Mouse (Mus musculus) CD8-positive naive resting alpha-beta T cell, adult 2 months (primary cell): Measurements from ENCODE around the gene Prlr.

ENCODE experiments used
- DNase-seq, 2 experiments: peaks; one replicate each; pipeline ENCODE4 v3.0.0; 2022; ENCODE audit warnings: low read depth in 2 of 2, low spot score in 2 of 2

Prlr gene

DNA sequence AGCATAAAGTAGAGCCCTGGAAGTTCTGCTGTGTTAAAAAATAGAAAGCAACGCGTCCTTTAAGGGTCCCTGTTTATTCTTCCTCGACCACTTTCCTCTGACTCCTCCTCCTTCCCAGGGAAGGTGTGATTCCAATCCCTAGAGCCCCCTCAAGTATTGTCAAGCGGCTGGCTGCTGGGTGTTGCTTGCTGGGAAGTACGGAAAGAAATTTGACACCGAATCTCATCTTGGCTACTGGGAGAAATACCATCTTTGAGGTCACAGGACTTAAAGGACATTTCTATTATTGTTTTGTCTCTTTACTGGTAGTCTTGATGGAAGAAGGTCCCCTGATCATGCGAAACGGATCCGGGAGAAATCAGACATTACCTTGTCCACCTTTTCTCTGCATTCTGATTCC lies at the start of gene Prlr:
Gene Prlr, plus strand, starts transcription at position 156 of the 400 bp plus-strand sequence.
- no peak for DNase-seq

DNA sequence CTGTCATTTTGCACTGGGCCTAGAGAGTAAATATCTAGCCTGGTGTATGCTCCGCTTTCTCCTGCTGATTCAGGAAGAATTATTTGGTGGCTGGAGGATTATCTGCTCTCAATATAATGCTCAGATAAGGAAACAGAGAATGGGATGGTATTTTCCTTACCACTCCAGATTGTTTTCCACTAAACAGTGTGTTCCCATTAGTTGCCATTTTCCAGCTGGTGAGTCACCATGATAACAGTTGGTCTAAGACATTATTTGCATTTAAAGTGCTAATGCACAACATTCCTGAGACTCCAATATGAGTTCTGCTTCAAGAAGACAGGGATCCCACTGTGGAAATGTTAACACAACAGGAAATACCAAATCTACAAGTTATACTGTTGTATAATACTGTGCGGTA lies 43.3 kb upstream of the Prlr start:
- DNase-seq = no peak

DNA sequence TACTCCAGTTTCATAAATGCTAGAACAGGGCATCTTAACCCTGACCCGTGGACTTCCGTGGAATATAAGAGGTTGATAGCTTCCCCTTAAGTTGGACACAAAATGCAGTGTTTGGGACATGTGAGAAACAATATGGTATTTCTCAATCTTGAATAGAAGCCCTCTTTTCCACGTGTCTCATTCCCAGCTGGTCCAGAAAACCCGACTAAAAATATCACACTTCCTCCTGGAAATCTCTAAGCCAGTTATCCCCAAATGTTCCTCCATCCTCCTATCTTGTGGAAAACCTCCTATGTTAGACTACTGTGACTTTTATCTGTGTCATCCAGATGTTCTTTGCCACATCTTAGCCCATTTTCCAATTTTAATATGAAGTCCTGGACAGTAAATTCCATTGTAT lies 42.1 kb upstream of the Prlr start:
- no peak for DNase-seq

DNA sequence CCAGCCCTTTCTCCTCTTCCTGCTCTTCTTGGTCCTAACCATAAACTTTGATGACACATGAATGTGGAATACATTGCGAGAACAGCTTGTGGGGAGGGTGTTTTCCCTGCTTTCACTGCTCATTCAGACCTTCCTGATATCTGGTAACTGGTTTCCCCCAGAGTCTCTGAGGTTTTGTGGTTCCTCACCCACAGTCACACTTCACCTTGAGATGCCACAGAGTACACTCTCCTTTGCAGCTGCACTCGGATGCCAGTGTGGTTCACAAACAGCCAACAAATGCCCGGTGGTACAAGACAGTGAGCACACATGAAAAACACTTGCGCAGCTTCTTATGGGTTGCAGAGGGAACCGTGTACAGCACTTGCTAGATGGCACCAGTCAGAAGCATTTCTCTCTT lies 32.5 kb upstream of the Prlr start:
- DNase-seq = no peak

DNA sequence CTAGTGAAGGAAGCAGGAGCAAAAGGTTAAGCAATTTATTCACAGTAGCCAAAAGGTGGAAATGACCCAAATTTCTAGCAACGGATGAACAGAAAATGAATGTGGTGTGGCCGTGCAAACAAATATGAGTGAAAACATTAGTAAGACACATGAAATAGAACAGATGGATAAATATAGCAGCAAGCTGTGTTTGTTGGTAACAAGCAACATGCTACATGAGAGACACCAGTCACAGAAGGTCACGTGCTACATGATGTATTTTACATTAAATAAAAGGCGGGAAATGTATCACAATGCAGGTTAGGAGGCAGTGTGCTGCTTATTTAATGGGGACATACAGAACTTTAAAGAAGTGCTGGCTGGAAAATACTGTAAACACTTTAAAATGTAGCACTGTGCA lies 28.8 kb upstream of the Prlr start:
- no peak for DNase-seq

DNA sequence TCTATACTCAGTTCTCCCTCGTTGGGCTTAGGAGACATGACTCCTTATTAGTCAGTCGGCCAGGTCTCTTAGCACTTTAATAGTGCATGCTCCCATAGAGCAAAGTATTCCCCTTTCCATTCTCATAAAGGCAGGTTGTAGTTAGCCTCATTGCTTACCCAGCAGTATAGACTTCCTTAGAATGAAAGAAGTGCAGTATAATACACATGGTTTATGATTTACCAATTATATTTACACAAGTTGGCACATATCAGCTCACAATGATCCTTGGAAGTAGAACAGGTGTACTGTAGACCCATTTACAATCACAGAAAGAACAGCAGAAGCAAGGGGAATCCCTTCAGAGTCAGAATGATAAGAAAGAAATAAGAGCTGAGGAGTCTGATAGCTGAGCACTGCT lies 16.4 kb upstream of the Prlr start:
- no peak for DNase-seq

DNA sequence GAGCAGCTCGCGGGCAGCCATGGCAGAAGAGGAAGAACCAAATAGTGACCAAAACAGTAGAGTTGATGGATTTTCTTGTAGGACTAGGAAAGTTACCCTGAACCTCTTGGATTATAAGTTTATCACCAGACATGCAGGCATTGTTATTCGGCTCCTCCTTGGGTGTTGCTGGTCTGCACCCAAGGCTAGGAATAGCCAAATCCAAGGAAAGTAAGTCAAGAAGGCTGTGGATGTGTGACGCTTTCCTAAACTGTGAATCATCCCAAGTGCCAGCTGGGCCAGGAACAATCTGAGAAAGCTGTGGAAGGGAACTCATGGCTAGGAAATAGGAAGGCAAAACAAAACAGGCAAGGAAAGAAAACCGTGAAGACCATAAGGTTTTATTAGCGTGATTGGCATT lies 2.0 kb upstream of the Prlr start:
- no peak for DNase-seq

DNA sequence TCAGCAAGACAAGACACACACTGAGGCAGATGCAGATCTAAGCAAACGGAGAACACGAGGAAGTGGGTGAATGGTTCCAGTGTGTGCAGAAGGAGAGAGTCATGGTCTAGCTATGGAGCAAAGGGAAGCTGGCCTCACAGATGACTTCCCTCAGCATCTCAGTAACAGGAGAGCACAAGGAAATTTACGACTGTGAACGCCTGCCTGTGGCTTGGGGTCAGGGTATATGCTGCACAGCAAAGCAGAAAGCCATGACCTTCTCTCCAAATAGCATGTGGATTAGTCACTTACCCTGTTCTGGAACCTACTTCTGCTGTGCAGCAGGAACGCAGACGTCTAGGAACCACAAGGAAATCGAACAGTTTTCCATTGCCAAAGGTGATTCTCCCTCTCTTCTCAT lies 1.4 kb upstream of the Prlr start:
- no peak for DNase-seq

DNA sequence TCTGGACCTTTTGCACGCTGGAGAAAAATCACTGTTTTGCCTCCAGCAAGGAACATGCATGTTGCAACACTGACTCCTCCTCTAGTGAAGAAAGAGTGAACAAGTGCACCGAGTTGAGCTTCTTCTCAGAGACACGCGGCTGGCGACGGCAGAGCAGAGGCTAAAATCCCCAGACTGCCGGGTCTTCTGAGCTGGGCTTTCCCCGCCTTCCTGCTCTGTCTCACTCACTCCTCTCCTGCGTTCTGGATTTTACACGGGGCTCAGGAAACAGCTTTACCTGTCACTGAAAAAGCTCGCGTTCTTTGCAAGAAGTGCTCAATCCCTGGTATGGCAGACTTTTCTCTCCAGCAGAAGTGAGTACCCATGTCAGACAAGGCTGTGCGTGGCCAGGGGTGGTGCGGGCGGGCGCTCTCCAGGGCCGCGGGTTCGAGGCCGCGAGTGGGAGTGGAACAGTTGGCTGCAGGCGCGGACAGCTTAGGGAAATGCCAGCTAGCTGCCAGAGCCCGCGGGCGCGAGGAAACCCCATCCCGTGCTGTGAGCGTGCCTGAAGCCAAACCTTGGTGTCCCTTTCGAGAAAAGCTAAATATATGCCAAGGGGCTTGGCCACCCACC lies 587 bp downstream of the Prlr start:
- no peak for DNase-seq

DNA sequence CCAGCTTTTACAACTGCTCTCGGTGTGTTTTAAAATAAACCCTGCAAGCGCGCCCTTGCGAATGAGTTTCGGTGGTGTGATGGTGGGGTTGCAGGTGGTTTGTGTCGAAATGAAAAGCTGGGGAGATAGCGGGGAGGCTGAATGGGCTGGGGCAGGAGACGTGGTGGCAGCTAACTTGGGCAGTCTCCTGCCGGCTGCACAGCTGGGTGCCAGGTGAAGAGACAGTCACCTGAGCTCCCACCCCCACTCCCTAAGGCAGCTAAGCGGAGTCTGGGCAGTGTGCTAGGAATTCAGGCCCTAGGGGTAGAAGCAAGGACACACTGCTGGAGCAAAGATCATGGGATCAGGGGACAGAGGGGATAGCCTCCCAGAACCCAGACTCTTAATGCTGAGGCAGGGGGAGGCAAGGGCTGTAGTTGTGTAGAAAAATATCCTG lies 1.1 kb downstream of the Prlr start:
- DNase-seq = no peak

DNA sequence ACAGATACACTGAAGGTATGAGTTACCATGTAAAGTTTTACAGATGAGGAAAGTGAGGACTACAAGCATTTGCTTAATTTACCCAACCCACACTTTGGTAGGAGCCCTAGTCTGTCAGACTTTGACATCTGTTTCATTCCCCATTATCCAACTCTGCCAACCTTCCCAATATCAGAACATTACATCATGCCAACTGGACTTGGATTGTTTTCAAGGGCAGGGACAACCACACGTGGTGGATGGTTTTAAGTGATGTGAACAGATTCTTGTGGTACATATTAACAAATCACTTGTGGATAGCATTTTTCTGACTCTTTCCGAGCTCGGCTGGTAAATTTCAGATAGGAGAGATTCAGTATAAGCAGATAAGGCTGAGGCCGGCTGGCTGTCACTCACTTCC lies 3.7 kb downstream of the Prlr start:
- DNase-seq = no peak

DNA sequence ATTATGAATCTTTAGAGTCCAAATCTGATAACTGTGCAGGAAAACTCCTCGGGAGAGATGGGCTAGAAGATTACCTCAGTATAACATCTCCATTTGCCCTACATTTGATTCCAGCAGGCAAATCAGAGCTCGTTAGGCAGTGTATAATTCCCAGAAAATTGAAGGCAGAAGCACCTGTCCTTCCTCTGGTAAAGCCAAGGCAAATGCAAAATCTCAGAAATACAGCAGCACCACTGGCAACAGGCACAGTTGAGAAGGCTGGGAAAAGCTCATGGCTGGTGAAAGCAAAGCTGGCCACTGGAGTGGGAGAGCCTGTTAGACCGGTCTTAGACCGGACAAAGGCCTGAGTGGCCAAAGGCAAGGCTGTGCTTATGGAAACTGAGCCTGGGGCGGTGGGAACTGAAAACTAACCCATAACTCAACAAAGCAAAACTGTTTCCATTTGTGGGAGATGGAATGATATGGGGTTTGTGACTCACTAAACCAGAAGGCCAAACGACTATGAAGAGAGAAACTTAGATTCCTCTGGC lies 15.1 kb downstream of the Prlr start:
- no peak for DNase-seq

DNA sequence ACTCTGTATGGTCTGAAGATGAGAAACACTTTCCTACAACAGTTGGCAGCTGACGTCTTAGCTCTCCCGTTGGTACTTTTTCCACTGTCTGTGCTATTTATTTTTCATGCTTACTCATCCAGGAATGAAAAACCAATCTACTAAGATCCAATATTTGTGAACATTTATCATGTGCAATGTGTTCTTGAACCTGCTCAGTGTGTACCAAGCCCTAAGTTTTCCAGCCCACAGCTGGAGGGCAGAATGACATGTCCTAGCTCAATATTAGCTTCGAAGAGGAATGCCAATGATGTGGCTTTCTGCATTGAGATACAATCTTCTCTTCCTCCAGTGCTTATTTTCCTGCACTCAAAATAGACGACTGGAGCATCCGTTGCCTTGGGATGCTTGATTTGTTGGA lies 24.0 kb downstream of the Prlr start:
- DNase-seq = no peak

DNA sequence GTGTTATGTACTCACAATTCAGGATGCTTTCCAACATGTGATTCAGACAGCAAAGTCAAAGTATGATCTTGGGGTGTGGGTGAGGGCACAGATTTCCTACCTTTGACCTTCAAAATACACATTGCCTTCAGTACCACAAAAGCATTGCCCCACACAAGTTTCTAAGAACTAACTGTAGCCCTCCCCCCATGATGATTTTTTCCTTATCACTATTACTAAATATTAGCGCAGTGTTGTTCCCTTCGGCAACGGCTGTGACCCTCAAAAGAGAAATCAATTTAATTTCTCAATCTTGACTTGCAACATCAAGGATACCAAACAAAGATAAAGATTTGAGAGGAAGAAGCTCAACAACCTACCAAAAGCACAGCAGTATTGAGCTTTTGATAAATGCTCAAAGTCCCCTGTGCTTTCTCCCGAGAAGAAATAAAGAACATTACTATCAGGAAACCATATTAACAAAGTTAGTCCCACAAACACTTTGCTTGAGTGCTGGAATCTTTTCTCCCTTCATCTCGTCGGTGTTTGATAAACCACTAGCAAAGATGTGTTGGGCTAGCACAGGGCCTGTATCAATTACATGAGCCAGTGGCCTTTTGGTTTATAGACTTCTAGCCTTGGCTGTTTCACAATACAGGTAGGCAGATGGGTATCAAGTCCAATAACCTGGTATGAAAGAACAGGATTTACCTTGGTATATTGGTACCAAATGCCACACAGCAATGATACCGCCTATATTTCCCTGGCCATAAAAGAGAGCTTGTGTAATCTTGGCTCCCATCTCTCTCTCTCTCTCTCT lies 25.7 kb downstream of the Prlr start:
- DNase-seq = no peak

DNA sequence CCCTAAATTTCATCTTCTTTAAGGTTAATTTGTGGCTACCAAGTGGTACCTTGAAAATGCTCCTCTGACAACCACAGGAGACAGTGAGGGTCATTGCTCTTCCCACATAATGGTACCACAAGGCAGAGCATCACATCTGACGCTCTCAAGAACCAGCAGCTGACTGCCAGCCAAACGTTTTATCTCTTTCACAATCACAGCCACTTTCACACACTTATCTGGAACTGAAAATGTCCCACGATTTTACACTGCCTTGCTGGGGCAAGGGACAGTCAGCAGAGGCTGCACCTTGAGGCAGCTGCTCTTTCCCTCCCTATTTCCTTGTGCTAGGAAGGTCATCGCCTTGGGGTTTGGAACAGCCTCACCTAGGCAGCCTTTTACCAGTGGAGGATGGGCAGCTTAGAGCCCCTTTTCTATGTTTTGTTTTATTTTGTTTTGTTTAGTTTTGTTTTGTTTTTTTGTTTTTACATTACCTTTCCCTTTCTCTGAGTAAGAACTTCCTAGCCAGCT lies 33.3 kb downstream of the Prlr start:
- DNase-seq = no peak

DNA sequence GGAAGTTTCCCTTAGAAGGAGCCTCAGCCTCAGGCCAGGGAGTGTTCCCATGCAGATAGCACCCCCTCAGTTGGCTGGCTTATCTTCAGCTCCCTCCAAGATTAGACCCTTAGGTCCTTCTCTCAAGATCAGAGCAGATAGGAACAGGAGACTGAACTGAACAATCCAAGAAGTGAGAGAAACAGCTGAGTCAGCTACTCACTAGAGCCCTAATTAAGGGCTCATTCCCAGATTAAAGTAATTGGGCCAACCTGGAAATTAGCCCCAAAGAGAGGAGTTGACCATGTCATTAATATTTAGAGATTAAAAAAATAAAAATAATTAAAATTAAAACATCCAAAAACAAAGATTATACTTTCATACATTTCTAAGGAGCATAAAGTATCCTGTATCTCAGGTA lies 35.0 kb downstream of the Prlr start:
- no peak for DNase-seq

DNA sequence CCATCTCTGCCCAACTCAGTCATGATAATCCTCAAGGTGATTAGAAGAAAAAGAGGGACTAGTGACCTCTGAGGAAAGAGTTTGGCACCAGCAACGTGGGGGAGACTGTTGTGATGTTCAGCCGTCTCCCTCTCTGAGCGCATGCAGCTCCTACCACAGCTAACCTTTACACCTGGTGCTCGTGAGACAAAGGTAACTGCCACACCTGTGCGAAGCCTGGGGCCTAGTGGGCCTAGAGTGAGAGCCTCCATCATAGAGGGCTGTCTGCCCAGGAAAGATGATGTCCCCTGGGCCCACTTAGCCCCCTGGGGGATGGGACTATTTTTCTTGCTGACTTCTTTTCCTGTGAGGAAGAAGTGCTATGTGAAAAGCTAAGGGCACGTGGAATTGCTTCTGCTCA lies 36.2 kb downstream of the Prlr start:
- DNase-seq = no peak

DNA sequence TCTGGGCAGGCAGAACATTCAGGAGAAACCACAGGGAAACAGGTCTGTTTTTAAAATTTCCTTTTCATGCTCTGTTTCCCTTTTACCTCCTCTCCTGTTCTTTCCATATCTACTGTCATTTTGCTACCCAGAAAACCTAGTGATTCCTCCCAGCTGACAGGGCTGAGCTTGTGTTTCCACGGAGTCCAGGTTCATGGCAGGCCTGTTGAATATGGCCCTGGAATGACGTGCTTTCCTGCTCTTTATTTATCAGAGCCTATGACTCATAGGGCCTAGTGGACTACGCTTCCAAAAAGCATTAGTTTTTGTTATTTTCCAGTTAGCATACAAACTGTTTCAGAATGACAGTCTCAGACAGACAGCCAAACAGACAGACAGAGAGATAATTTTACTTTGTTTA lies 36.7 kb downstream of the Prlr start:
- no peak for DNase-seq

DNA sequence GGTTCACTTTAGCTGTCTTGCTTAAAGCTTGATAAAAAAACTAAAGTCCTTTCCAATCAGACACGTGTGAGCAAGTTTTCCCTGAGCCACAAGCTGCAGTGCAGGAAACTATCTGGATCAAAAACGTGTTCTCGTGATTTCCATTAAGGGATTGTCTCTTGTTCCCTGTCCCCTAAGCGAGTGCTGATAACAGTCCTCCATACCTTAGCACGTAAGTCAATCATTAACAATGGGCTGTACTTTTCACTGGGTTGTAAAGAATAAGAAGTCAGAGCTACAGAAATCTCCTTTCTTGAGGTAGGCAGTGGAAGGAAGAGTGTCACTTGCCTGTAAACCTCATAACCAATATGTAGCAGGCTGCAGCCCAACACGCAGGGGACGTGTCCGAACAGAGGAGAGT lies 38.7 kb downstream of the Prlr start:
- DNase-seq = no peak

DNA sequence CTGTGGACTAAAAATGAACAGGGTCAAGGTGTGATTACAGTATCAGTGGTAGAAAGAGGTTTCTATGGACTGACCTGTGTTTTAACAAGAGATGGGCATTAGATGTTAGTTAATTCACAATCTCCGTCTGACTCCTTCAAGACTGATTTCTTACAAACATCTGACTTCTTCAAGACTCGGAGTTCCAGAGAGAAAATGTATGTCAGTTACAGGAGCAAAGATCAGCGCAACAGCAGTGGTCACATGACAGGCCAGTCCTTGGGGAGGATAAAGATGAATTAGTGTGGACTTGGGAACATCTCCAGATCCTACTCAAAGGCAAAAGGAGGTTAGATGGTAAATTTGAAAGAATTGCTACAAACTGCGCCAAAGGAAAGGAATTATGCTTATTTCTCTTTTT lies 39.2 kb downstream of the Prlr start:
- DNase-seq = no peak

DNA sequence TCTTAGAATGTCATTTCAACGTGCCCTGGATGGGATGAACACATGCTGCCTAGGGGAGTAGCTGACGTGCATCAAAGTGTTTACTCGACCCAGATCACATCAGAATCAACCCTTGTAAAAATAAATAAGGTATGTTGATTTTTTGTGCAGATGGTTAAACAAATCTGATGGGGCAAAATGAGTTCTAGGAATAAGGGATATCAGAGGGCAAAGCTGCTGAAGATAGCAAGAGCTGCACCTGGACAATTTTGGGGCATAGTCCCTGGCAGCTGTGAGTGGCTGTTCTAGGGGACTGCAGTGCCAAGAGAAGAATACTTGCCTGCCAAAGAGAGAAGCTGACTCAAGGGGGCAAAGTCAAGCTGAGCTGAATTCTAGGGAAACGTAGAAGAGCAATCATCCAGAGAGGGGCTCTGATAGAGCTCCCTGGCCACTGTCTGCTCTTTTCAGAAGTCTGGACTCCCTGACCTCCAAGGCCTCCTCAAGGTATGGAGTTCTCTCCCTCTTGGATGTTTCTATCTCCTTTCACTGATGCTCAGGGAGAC lies 46.6 kb downstream of the Prlr start:
- DNase-seq = no peak

DNA sequence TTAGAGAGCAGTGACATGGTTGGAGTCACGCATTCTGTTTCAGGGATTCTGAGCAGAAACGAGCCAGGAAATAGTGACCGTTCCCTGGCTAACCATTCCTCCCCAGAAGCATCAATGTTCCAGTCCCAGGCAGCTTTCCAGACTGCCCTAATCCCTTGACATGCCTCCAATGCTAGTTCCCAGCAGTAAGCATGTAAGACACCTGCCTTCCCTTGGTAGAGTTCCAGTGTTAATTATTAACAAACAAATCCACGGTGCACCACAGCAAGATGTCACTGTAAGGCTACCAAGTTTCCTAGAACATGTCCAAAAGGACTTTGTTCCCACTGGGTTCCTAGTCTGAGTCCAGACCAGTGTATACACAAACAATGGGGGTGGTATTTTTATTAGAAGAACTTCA lies 48.7 kb downstream of the Prlr start:
- no peak for DNase-seq
